In the genomic region with DNA sequence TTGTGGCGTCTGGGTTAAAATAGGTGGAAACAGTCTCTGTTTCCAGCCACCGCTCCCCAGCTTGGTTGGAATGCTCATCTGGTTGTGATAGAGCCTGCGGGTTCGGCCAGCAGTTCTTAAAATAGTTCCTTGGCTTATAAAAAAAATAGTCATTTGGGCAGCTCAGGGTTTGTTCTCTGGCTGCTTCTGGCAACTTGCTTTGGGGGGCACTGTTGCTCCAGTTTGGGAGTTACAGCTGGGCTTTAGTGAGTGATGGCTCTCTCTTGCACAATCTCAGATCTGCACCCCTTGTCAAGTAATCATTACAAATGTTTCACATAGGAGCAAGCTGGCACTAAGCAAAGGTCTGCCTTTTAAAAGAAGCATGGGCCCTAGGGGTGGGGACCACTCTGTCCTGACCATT, we compare ENCODE assay signal across 8 mouse cellular contexts.
DNase-seq lines count a peak whose midpoint lies in the region; ATAC-seq and TF ChIP-seq lines count a peak whose summit lies in the region.

No protein-coding gene starts in this region.

- H3K4me2 ChIP-seq in liver, embryonic 12.5 days = no peak overlapping the region
- H3K4me2 ChIP-seq in embryonic facial prominence, embryonic 11.5 days (ENCODE audit: low read depth, low read length) = no peak overlapping the region
- no peak overlapping the region for H3K4me2 ChIP-seq in limb, embryonic 13.5 days (replicated peaks)
- H3K4me2 ChIP-seq in neural tube, embryonic 12.5 days (replicated peaks) = no peak overlapping the region

- no peak overlapping the region for H3K27ac ChIP-seq in liver, embryonic 12.5 days
- no peak overlapping the region for H3K27ac ChIP-seq in embryonic facial prominence, embryonic 11.5 days (replicated peaks; ENCODE audit: low read depth, low read length)
- H3K27ac ChIP-seq in heart, adult 2 months = peak overlapping the region; percentile 50
- H3K27ac ChIP-seq in limb, embryonic 13.5 days = no peak overlapping the region
- H3K27ac ChIP-seq in neural tube, embryonic 12.5 days = no peak overlapping the region

- H3K4me3 ChIP-seq in liver, embryonic 12.5 days = no peak overlapping the region
- no peak overlapping the region for H3K4me3 ChIP-seq in embryonic facial prominence, embryonic 11.5 days (ENCODE audit: low read depth, low read length)
- H3K4me3 ChIP-seq in heart, adult 2 months = no peak overlapping the region; the same call in 1 of the 2 replicates
- H3K4me3 ChIP-seq in limb, embryonic 13.5 days = no peak overlapping the region
- no peak overlapping the region for H3K4me3 ChIP-seq in neural tube, embryonic 12.5 days

- intact Hi-C loops in heart, adult 2 months (cut with DNase I) = loop anchor here (5.0 to 10.0 kb wide), 4 partner anchors 469 to 1337 kb away; no protein-coding TSS in a partner anchor

- no peaks in the 10 kb centered on the region for H3K4me1 ChIP-seq in liver, embryonic 12.5 days
- no peaks in the 10 kb centered on the region for H3K4me1 ChIP-seq in embryonic facial prominence, embryonic 11.5 days (ENCODE audit: control insufficient read depth, insufficient read depth, low read length)
- H3K4me1 ChIP-seq in heart, adult 2 months (ENCODE audit: control insufficient read depth, insufficient read depth, low read length) = peaks cover 3% of the 10 kb centered on the region
- peaks cover 15% of the 10 kb centered on the region for H3K4me1 ChIP-seq in limb, embryonic 13.5 days
- no peaks in the 10 kb centered on the region for H3K4me1 ChIP-seq in neural tube, embryonic 12.5 days

- no peak for ATAC-seq in liver, embryonic 12.5 days
- peak; percentile 78 for ATAC-seq in embryonic facial prominence, embryonic 11.5 days (replicated peaks; ENCODE audit: insufficient number of reproducible peaks, low FRiP score, low TSS enrichment, low read depth)
- ATAC-seq in limb, embryonic 13.5 days (ENCODE audit: low FRiP score, low read depth) = peak; percentile 85
- peak; percentile 50; the same call in 1 of the 2 replicates for ATAC-seq in neural tube, embryonic 12.5 days (ENCODE audit: low FRiP score, low read depth)

- H3K9me3 ChIP-seq in liver, embryonic 12.5 days (replicated peaks) = no peaks in the 10 kb centered on the region
- H3K9me3 ChIP-seq in embryonic facial prominence, embryonic 11.5 days (replicated peaks; ENCODE audit: control insufficient read depth, low read length) = no peaks in the 10 kb centered on the region
- H3K9me3 ChIP-seq in limb, embryonic 13.5 days = peaks cover 5% of the 10 kb centered on the region
- H3K9me3 ChIP-seq in neural tube, embryonic 12.5 days = peaks cover 6% of the 10 kb centered on the region; the same call in 1 of the 2 replicates

- H3K79me2 ChIP-seq in heart, adult 2 months (replicated peaks; ENCODE audit: control insufficient read depth, insufficient read depth, low read length) = no peaks in the 10 kb centered on the region

- DNase-seq in liver = peak; percentile 23
- peak; percentile 75 for DNase-seq in embryonic facial prominence, embryonic 11.5 days (ENCODE audit: low spot score)
- peak; percentile 59 to 76 for DNase-seq in heart, adult 2 months
- peak; percentile 16 for DNase-seq in kidney, adult 11 months
- DNase-seq in spleen, postnatal 14 days (ENCODE audit: low spot score in 2 of 2) = no peak

- no peaks in the 10 kb centered on the region for H3K27me3 ChIP-seq in liver, embryonic 12.5 days (replicated peaks)
- H3K27me3 ChIP-seq in embryonic facial prominence, embryonic 11.5 days (ENCODE audit: control insufficient read depth, insufficient read depth, low read length) = no peaks in the 10 kb centered on the region
- H3K27me3 ChIP-seq in heart, adult 2 months (ENCODE audit: control insufficient read depth, insufficient read depth, low read length) = no peaks in the 10 kb centered on the region
- H3K27me3 ChIP-seq in limb, embryonic 13.5 days = no peaks in the 10 kb centered on the region
- H3K27me3 ChIP-seq in neural tube, embryonic 12.5 days (replicated peaks) = no peaks in the 10 kb centered on the region

- H3K9ac ChIP-seq in liver, embryonic 12.5 days = no peak overlapping the region
- H3K9ac ChIP-seq in embryonic facial prominence, embryonic 11.5 days (replicated peaks; ENCODE audit: low read length) = no peak overlapping the region
- no peak overlapping the region for H3K9ac ChIP-seq in heart, adult 2 months (ENCODE audit: low read depth, low read length)
- no peak overlapping the region for H3K9ac ChIP-seq in limb, embryonic 13.5 days
- no peak overlapping the region for H3K9ac ChIP-seq in neural tube, embryonic 12.5 days

- no peak for TF ChIP-seq POLR2A in heart, adult 2 months (IDR thresholded peaks at IDR 0.05; ENCODE audit: insufficient read depth, low read depth, low read length)

- 34% methylated on average over 4 of the region's 4 CpGs for WGBS in liver, embryonic 12.5 days (ENCODE audit: insufficient replicate concordance)
- 26% methylated on average over 4 of the region's 4 CpGs for WGBS in embryonic facial prominence, embryonic 11.5 days
- WGBS in heart, adult 2 months = 9% methylated on average over 4 of the region's 4 CpGs
- WGBS in limb, embryonic 13.5 days = 5% methylated on average over 4 of the region's 4 CpGs
- 50% methylated on average over 4 of the region's 4 CpGs for WGBS in neural tube, embryonic 12.5 days

- peak; percentile 81 for TF ChIP-seq CTCF in heart, adult 2 months (IDR thresholded peaks at IDR 0.05)

- TF ChIP-seq EP300 in heart, adult 2 months (IDR thresholded peaks at IDR 0.05; ENCODE audit: insufficient read depth, low read depth, low read length) = peak; percentile 62; the same call in 1 of the 2 replicates

- no peaks in the 10 kb centered on the region for H3K36me3 ChIP-seq in liver, embryonic 12.5 days
- no peaks in the 10 kb centered on the region for H3K36me3 ChIP-seq in embryonic facial prominence, embryonic 11.5 days (replicated peaks; ENCODE audit: control insufficient read depth, insufficient read depth, low read depth, low read length)
- no peaks in the 10 kb centered on the region for H3K36me3 ChIP-seq in heart, adult 2 months (ENCODE audit: control insufficient read depth, insufficient read depth, low read length)
- H3K36me3 ChIP-seq in limb, embryonic 13.5 days = no peaks in the 10 kb centered on the region
- no peaks in the 10 kb centered on the region for H3K36me3 ChIP-seq in neural tube, embryonic 12.5 days

Comparison
In these comparisons a context has a peak if more than half of its experiments do, and no peak if none do; other contexts are left out.
1. DNase-seq: peak in liver (single experiment), embryonic facial prominence, embryonic 11.5 days (single experiment), heart, adult 2 months (2 of 2) and kidney, adult 11 months (single experiment); none in spleen, postnatal 14 days (0 of 2).